Mouse (Mus musculus) forebrain, embryonic 12.5 days (tissue): ENCODE data around the gene Rln1. TPM values are rescaled to one million over a fixed set of nuclear protein-coding genes. Genes with fewer than 3 reads are reported as not detected.

Experiments used
- ATAC-seq: fragments of 200-750 bp; cut with Nextera tagmentation; 2 replicates; pipeline ENCODE4 v1.8.0; 2017; ENCODE audit warnings: moderate TSS enrichment; ENCODE audit not compliant: low FRiP score
- H3K27ac ChIP-seq: fragments of 300-500 bp; sonication (generic); 2 replicates; pipeline ENCODE4 v1.5.1; 2016; ENCODE audit warnings: mild to moderate bottlenecking
- H3K27me3 ChIP-seq: fragments of 300-500 bp; sonication (generic); 2 replicates; pipeline ENCODE4 v1.6.1; 2016; ENCODE audit warnings: mild to moderate bottlenecking
- H3K36me3 ChIP-seq: fragments of 300-500 bp; sonication (generic); replicated peaks from 2 replicates; pipeline ENCODE4 v1.6.1; 2016; ENCODE audit warnings: mild to moderate bottlenecking
- H3K4me1 ChIP-seq: fragments of 300-500 bp; sonication (generic); 2 replicates; pipeline ENCODE4 v1.6.1; 2016
- H3K4me2 ChIP-seq: fragments of 300-500 bp; sonication (generic); 2 replicates; pipeline ENCODE4 v1.6.1; 2016; ENCODE audit warnings: mild to moderate bottlenecking, moderate library complexity
- H3K4me3 ChIP-seq: fragments of 300-500 bp; sonication (generic); replicated peaks from 2 replicates; pipeline ENCODE4 v1.5.1; 2016; ENCODE audit warnings: mild to moderate bottlenecking
- H3K9ac ChIP-seq: fragments of 300-500 bp; sonication (generic); 2 replicates; pipeline ENCODE4 v1.6.1; 2016; ENCODE audit warnings: mild to moderate bottlenecking
- H3K9me3 ChIP-seq: fragments of 300-500 bp; sonication (generic); 2 replicates; pipeline ENCODE4 v1.6.1; 2016
- WGBS: fragments of 180-500 bp; shearing (Covaris S2); methylation state at CpG from one replicate; pipeline ENCODE4 v1.1.7; 2016; 5-methylcytosine and 5-hydroxymethylcytosine counted together
- polyA plus RNA-seq: library from polyadenylated mRNA; unstranded; fragments of >200 nt; fragmentation: Nextera tagmentation; extraction: Ambion mirVana; gene quantifications from 2 replicates; pipeline ENCODE4 v1.2.1, GENCODE M21; 2016

The Rln1 gene
- polyA plus RNA-seq, result 1.00 and 1.4 TPM in 2 replicates

DNA sequence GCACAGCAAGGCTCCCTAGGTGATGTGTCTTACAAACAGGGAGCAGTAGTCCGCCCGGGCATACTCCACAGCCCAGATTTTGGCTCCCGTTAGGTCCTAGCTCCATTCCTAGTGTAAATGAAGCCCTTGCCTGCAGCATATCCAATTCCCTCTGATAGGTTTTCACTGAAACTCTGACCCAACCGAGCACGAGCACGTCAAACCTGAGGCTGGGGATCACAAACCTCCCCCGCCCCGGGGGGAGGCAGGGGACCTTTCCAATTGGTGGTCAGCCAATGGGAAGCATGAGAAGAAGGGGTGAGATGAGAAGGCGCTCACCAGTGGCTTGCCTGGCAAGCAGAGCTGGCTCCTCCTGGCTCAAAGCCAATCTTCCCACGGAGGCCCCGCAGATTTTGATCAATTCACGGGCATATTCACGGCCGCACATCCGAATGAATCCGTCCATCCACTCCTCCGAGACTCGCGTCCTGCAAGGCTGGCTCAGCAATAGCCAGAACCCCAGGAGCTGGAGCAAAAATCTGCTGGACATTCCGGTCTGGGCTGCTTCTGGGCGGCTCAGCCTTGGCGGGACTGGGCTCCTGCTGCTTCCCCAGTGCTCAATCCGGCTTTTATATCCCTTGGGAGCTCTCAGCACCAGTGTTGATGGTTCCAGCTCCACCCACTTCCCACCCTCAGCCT is at the start of gene Rln1:
Rln1 (minus strand) TSS at position 603 of the 678 bp plus-strand sequence.
- Histone ChIP-seq H3K4me1 (peaks cover 10% of the 10 kb centered on the region; the same call in 1 of the 2 replicates), H3K9me3 (no peaks in the 10 kb centered on the region), H3K4me2 (peak within 1 kb of the TSS; percentile 77), H3K36me3 (no peaks in the 10 kb centered on the region), H3K27ac (no peak within 1 kb of the TSS), H3K9ac (peak within 1 kb of the TSS; percentile 67), H3K27me3 (peaks cover 10% of the 10 kb centered on the region; the same call in 1 of the 2 replicates), H3K4me3 (peak within 1 kb of the TSS; percentile 43)
- 2% methylated on average over 23 of the region's 23 CpGs for WGBS
- ATAC-seq, result peak; percentile 72

DNA sequence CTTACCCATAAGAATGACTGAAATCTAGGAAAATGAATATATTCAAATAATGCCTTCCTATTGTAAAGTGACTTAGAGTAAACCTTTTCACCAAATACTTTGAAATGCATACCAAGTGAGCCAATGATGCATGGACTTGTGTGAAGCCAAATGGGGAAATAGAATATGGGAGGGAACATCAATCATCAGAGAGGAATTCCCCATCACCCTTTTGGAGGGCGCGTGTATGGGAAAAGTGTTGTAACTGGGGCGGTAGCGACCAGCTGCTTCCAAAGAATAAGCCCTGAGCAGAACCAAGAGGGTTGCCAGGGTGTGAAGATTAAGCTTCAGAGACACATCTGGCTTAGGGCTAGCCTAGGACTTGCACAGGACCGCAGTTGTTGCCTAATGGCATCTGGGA is 48.9 kb upstream of the Rln1 start:
- Histone ChIP-seq H3K4me1 (no peaks in the 10 kb centered on the region), H3K4me2 (no peak overlapping the region), H3K4me3 (no peak overlapping the region), H3K9ac (no peak overlapping the region), H3K9me3 (no peaks in the 10 kb centered on the region), H3K36me3 (no peaks in the 10 kb centered on the region), H3K27ac (no peak overlapping the region), H3K27me3 (no peaks in the 10 kb centered on the region)
- WGBS, result 91% methylated on average over 5 of the region's 5 CpGs
- no peak for ATAC-seq

GRCm38 (mm10) chr19:29379839-29380603 is 45.6 kb upstream of the Rln1 start:
- Histone ChIP-seq H3K9me3 (no peaks in the 10 kb centered on the region), H3K9ac (no peak overlapping the region), H3K4me3 (no peak overlapping the region), H3K27ac (no peak overlapping the region), H3K4me2 (no peak overlapping the region), H3K36me3 (no peaks in the 10 kb centered on the region), H3K4me1 (no peaks in the 10 kb centered on the region), H3K27me3 (no peaks in the 10 kb centered on the region)
- no peak for ATAC-seq
- 92% methylated on average over 14 of the region's 14 CpGs for WGBS

DNA sequence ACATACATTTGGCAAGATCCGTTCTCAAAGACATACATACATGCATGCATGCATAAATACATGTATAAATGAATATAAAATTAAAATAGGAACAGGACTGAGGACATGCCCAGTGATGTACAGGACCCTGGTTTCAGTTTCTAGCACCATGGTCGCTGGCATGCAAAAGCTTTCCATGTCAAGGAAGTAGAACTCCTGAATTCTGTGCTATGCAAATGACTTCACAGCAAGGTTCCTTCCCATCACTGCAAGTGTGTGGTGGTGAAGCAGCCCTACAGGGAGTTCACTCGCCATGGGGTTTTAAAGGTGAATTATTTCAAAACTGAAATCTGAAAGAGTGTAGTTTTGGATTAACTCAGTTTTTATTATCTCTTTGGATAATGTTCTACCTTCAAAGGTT is 41.9 kb upstream of the Rln1 start:
- Histone ChIP-seq H3K4me2 (no peak overlapping the region), H3K4me3 (no peak overlapping the region), H3K9ac (no peak overlapping the region), H3K27me3 (no peaks in the 10 kb centered on the region), H3K4me1 (no peaks in the 10 kb centered on the region), H3K36me3 (no peaks in the 10 kb centered on the region), H3K9me3 (no peaks in the 10 kb centered on the region), H3K27ac (no peak overlapping the region)
- no peak for ATAC-seq
- 73% methylated on average over 3 of the region's 3 CpGs for WGBS

- no peak for ATAC-seq
- WGBS, result 89% methylated on average over 9 of the region's 9 CpGs
- Histone ChIP-seq H3K9me3 (no peaks in the 10 kb centered on the region), H3K27ac (no peak overlapping the region), H3K4me1 (no peaks in the 10 kb centered on the region), H3K4me3 (no peak overlapping the region), H3K9ac (no peak overlapping the region), H3K4me2 (no peak overlapping the region), H3K27me3 (no peaks in the 10 kb centered on the region), H3K36me3 (no peaks in the 10 kb centered on the region)
Observed at GRCm38 (mm10) chr19:29374947-29375346, 40.5 kb upstream of the Rln1 start.

DNA sequence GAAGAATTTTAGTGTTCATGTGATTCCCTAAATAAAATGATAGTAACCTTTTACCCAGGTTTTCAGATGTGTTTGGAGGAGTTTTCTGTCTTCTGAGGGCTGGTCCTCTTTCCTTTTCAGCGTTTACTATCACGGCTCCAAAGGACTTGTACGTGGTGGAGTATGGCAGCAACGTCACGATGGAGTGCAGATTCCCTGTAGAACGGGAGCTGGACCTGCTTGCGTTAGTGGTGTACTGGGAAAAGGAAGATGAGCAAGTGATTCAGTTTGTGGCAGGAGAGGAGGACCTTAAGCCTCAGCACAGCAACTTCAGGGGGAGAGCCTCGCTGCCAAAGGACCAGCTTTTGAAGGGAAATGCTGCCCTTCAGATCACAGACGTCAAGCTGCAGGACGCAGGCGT is 39.0 kb upstream of the Rln1 start:
- Histone ChIP-seq H3K4me2 (peak overlapping the region; percentile 23), H3K4me1 (no peaks in the 10 kb centered on the region), H3K9ac (no peak overlapping the region), H3K27me3 (no peaks in the 10 kb centered on the region), H3K9me3 (no peaks in the 10 kb centered on the region), H3K4me3 (no peak overlapping the region), H3K36me3 (no peaks in the 10 kb centered on the region), H3K27ac (no peak overlapping the region)
- WGBS, result 49% methylated on average over 11 of the region's 11 CpGs
- ATAC-seq, result no peak

DNA sequence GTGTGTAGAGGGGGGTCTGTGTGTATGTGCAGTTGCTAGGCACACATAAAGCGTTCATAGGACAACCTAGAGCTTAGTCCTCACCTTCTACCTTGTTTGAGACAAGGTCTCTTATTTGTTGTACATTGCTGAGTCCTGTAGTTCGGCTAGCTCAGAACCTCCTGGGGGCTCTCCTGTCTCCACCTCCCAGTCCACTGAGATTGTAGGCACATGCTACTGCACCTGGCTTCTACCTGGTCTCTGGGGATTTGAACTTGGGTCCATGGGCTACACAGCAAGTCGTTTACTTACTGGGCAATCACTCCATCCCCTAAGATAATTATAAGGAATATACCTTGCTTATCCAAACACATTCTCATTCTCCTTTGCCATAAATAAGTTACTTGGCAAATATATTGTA is 38.2 kb upstream of the Rln1 start:
- Histone ChIP-seq H3K9me3 (no peaks in the 10 kb centered on the region), H3K4me1 (peaks cover under 1% of the 10 kb centered on the region; the same call in 1 of the 2 replicates), H3K27me3 (no peaks in the 10 kb centered on the region), H3K4me3 (no peak overlapping the region), H3K4me2 (no peak overlapping the region), H3K9ac (no peak overlapping the region), H3K36me3 (no peaks in the 10 kb centered on the region), H3K27ac (no peak overlapping the region)
- no peak for ATAC-seq
- WGBS, result 90% methylated on average over 3 of the region's 3 CpGs

DNA sequence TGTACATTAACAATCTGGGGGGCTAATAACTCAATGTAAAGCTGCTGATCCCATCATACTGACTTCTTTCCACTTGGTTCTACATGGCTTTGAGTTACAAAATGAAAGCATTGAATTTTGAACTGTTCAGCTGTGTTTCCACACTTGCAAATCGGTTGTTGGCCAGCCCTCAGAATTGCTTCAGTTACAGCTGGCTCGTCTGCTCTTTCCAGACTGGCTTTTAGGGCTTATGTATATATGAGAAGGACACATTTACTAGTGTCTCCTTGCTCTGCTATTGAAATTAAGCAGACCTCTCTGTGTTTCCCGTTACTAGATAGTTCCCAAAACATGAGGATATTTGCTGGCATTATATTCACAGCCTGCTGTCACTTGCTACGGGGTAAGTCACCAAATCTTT is 37.7 kb upstream of the Rln1 start:
- Histone ChIP-seq H3K4me2 (no peak overlapping the region), H3K4me3 (no peak overlapping the region), H3K27ac (no peak overlapping the region), H3K9me3 (no peaks in the 10 kb centered on the region), H3K4me1 (peaks cover 5% of the 10 kb centered on the region; the same call in 1 of the 2 replicates), H3K9ac (no peak overlapping the region), H3K27me3 (no peaks in the 10 kb centered on the region), H3K36me3 (no peaks in the 10 kb centered on the region)
- ATAC-seq, result no peak
- WGBS, result 79% methylated on average over 4 of the region's 4 CpGs

DNA sequence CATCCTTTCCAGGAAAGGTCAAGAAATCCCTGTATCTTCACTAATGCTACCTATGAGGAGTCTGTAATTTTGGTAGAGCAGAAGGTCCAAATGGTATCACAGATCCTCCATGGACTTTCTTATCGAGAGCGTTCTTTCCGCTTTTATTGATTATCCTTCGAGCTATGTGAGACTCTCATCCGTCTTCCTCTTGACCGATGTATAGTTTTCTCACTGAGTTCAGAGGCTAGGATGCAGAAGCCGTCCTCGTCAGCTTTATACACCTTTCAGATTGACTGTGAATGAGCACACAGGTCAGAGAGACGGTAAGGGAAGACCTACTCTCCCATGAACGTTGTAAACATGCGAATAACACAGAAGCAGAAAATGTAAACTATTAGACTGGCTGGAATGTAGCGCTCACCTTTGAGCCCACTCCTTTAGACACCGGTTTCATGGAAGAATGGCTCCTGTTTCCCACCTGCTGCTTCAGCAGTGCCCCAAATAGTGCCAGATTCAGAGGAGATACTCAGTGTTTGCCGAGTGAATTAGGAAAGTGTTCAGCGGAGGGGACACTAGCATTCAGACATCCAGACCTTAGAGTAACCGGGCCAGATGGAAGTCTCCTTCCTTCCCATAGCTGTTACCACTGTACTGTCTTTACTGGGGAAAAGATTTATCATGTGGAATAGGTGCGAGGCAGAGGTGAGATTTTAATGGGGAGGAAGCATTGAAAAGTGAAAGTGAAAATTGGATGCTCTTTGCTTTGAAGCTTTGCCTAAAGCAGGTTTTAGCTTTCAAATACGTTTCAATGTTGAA is 37.0 kb upstream of the Rln1 start:
- no peak overlapping the region for H3K27ac ChIP-seq
- WGBS, result 86% methylated on average over 18 of the region's 18 CpGs
- no peaks in the 10 kb centered on the region for H3K27me3 ChIP-seq
- H3K36me3 ChIP-seq, result no peaks in the 10 kb centered on the region
- H3K4me1 ChIP-seq, result peaks cover 10% of the 10 kb centered on the region; the same call in 1 of the 2 replicates
- no peak overlapping the region for H3K4me2 ChIP-seq
- no peaks in the 10 kb centered on the region for H3K9me3 ChIP-seq
- H3K4me3 ChIP-seq, result no peak overlapping the region
- no peak for ATAC-seq
- no peak overlapping the region for H3K9ac ChIP-seq

DNA sequence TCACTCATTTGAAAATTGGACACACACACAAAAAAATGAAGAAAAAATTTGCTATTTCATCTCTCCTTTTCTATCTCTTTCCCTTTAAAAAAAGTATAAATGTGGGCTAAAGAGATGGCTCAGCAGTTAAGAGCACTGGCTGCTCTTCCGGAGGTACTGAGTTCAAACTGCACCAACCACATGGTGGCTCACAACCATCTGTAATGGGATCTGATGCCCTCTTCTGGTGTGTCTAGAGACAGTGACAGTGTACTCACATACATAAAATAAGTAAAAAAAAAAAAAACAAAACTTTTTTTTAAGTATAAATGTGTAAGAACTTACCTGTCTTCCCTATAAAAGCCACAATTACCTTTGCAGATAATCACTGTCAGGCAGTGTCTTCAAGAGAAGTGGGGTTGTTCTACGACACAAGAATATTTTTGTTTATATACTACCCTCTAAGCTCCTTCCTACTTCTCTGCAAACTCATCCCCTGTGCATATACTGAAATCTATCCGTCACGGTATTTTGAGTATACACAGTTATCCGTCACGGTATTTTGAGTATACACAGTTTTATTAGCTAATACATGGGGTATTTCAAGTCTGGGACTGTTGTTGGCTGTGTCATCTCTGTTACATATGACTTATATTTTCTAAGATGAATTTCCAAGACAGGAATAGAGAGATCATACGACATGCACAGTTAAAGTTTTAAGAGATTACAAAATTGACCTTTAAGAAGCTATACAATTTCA is 36.2 kb upstream of the Rln1 start:
- Histone ChIP-seq H3K27me3 (no peaks in the 10 kb centered on the region), H3K9ac (no peak overlapping the region), H3K36me3 (no peaks in the 10 kb centered on the region), H3K4me2 (no peak overlapping the region), H3K4me1 (peaks cover 10% of the 10 kb centered on the region; the same call in 1 of the 2 replicates), H3K9me3 (no peaks in the 10 kb centered on the region), H3K27ac (no peak overlapping the region), H3K4me3 (no peak overlapping the region)
- ATAC-seq, result no peak
- WGBS, result 93% methylated on average over 7 of the region's 7 CpGs

- Histone ChIP-seq H3K9me3 (no peaks in the 10 kb centered on the region), H3K27ac (no peak overlapping the region), H3K4me2 (no peak overlapping the region), H3K4me1 (peaks cover 13% of the 10 kb centered on the region; the same call in 1 of the 2 replicates), H3K36me3 (no peaks in the 10 kb centered on the region), H3K4me3 (no peak overlapping the region), H3K9ac (no peak overlapping the region), H3K27me3 (no peaks in the 10 kb centered on the region)
- 78% methylated on average over 12 of the region's 12 CpGs for WGBS
- ATAC-seq, result no peak
Observed at GRCm38 (mm10) chr19:29370112-29370511, 35.6 kb upstream of the Rln1 start.
